Mouse (Mus musculus): ENCODE results near the gene Bag6.

Gene Bag6

DNA sequence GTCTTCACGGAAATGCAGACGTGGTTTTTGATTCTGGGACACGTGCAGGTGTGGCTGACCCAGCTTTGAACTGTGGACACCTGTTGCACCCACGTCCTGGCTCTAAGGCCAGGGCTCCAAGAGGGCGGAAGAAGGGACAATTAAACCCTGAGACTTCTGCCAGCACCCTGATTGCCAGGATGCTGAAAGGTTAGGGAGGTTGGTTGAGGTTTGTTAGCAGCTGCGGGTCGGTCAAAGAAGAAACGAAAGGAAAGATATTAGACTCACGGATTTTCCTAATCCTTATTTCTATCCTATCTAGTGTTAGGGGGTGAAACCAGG lies 61.3 kb downstream of the Bag6 start:
- no peak for DNase-seq

Data from right cerebral cortex, adult 18-20 months (tissue).